Mouse (Mus musculus) liver, embryonic 12.5 days (tissue): Measurements from ENCODE around the gene Chmp3. TPM values are rescaled to one million over a fixed set of nuclear protein-coding genes. Genes with fewer than 3 reads are reported as not detected.

ENCODE experiments used
- ATAC-seq: fragments of 200-750 bp; cut with Nextera tagmentation; 2 replicates; pipeline ENCODE4 v1.8.0; 2017; ENCODE audit warnings: moderate number of reproducible peaks, mild to moderate bottlenecking, moderate library complexity
- H3K27ac ChIP-seq: fragments of 300-500 bp; sonication (generic); 2 replicates; pipeline ENCODE4 v1.5.1; 2016; ENCODE audit warnings: mild to moderate bottlenecking
- H3K27me3 ChIP-seq: fragments of 300-500 bp; sonication (generic); replicated peaks from 2 replicates; pipeline ENCODE4 v1.6.1; 2016; ENCODE audit warnings: mild to moderate bottlenecking, moderate library complexity
- H3K36me3 ChIP-seq: fragments of 300-500 bp; sonication (generic); 2 replicates; pipeline ENCODE4 v1.6.1; 2016; ENCODE audit warnings: mild to moderate bottlenecking, moderate library complexity
- H3K4me1 ChIP-seq: fragments of 300-500 bp; sonication (generic); 2 replicates; pipeline ENCODE4 v1.6.1; 2016
- H3K4me2 ChIP-seq: fragments of 300-500 bp; sonication (generic); 2 replicates; pipeline ENCODE4 v1.6.1; 2016; ENCODE audit warnings: mild to moderate bottlenecking, moderate library complexity
- H3K4me3 ChIP-seq: fragments of 300-500 bp; sonication (generic); 2 replicates; pipeline ENCODE4 v1.5.1; 2016; ENCODE audit warnings: mild to moderate bottlenecking, moderate library complexity
- H3K9ac ChIP-seq: fragments of 300-500 bp; sonication (generic); 2 replicates; pipeline ENCODE4 v1.6.1; 2016; ENCODE audit warnings: mild to moderate bottlenecking, moderate library complexity
- H3K9me3 ChIP-seq: fragments of 300-500 bp; sonication (generic); replicated peaks from 2 replicates; pipeline ENCODE4 v1.6.1; 2016; ENCODE audit warnings: mild to moderate bottlenecking, moderate library complexity
- WGBS: fragments of 180-500 bp; shearing (Covaris S2); methylation state at CpG from one replicate; pipeline ENCODE4 v1.1.7; 2016; ENCODE audit not compliant: insufficient replicate concordance; 5-methylcytosine and 5-hydroxymethylcytosine counted together
- polyA plus RNA-seq: library from polyadenylated mRNA; unstranded; fragments of >200 nt; fragmentation: Nextera tagmentation; extraction: Ambion mirVana; gene quantifications from 2 replicates; pipeline ENCODE4 v1.2.1, GENCODE M21; 2016

Chmp3 gene
- polyA plus RNA-seq, 1 experiment from 2014 or later: 39.5 TPM

DNA sequence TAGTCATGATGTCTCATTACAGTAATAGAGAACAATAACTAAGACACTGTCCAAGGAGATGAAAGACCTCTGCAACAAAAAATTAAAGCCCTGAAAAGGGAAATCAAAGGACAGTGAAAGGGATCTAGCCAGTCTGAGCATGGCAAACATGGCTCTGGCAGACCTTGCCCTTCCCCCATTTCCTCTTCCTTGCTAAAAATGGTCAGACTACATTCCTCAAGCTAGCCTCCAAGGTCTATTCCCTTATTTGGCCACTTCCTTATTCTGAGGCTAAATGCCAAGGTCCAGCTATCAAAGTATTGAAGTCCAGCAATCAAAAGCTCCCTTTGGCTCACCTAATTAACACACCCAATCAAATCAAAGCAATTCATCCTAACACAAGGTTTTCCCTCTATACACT is 6.3 kb upstream of the Chmp3 start:
- Histone ChIP-seq H3K4me2 (no peak overlapping the region), H3K9ac (no peak overlapping the region)

DNA sequence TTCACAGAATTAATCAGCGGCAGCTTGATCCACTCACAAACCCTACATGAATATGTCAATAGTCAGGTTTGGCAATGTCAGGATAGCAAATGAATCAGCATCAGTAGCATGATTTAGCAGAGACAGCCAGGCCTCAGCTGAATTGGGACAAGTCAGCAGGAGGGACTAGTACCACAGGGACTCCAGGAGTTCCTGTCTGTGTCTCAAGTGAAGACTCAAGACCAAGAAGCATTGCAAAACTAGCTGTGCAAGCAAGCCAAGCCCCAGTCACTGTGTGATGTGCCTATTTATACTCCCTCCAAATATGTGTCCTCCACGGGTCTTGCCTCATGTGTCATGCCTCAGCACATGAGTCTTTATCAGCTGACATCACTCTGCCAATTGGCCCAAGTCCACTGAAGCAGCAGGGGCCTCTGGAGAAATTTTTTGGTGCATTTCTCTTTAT is 11.9 kb downstream of the Chmp3 start:
- Histone ChIP-seq H3K4me1 (0 out of 2 replicates have a peak, but pooled peaks cover 9% of the 10 kb centered on the region), H3K9me3 (no peaks in the 10 kb centered on the region), H3K9ac (no peak overlapping the region), H3K4me2 (no peak overlapping the region), H3K4me3 (no peak overlapping the region), H3K27ac (peak overlapping the region; percentile 25; the same call in 1 of the 2 replicates), H3K36me3 (peaks cover 25% of the 10 kb centered on the region), H3K27me3 (no peaks in the 10 kb centered on the region)
- 80% methylated on average over 2 of the region's 2 CpGs for whole genome bisulfite sequencing
- ATAC-seq: no peak

More for the DNA sequence above, 6.3 kb upstream of the Chmp3 start:
- Histone ChIP-seq H3K27ac (no peak overlapping the region), H3K4me1 (no peaks in the 10 kb centered on the region), H3K27me3 (peaks cover 5% of the 10 kb centered on the region; the same call in 1 of the 2 replicates), H3K9me3 (no peaks in the 10 kb centered on the region), H3K4me3 (no peak overlapping the region), H3K36me3 (no peaks in the 10 kb centered on the region)
- no peak for ATAC-seq

DNA sequence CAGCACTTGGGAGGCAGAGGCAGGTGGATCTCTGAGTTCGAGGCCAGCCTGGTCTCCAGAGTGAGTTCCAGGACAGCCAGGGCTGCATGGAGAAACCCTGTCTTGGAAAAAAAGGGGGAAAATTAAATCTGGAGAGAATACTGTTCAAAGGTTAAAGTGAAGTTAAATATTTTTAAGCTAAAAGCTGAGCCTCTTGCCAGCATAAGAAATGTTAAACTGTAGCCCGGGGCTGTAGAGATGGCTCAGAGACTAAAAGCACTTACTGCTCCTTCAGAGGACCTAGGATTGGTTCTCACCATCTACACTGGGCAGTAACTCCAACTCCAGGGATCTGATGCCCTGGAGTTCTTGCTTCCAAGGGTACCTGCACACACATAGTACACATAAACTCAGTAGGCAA is 13.2 kb downstream of the Chmp3 start:
- no peaks in the 10 kb centered on the region for H3K27me3 ChIP-seq
- ATAC-seq: no peak
- H3K4me3 ChIP-seq: no peak overlapping the region
- H3K9me3 ChIP-seq: no peaks in the 10 kb centered on the region
- H3K4me1 ChIP-seq: 0 out of 2 replicates have a peak, but pooled peaks cover 9% of the 10 kb centered on the region
- 90% methylated on average over 2 of the region's 2 CpGs for WGBS
- no peak overlapping the region for H3K27ac ChIP-seq
- no peak overlapping the region for H3K9ac ChIP-seq
- H3K4me2 ChIP-seq: no peak overlapping the region
- peaks cover 36% of the 10 kb centered on the region for H3K36me3 ChIP-seq

DNA sequence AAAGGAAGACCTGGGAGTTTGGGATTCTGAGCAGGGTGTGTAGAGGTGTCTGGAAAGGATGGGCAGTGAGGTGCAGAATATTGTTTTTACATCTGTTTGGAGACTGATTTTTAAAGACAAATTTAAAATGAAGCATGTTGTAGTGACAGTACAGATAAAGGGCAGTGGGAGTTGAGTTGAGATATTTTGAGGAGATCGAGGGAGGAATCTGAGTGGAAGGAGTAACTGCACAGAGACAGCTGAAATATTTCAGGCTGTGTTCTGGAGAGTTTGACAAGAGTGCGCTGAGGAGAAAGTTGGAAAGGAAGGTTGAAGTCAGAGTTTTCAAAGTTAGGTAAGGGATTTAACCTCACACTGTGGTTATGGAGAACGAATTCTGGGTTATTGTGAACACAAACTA is 25.0 kb downstream of the Chmp3 start:
- Histone ChIP-seq H3K9me3 (no peaks in the 10 kb centered on the region), H3K4me3 (no peak overlapping the region), H3K27me3 (no peaks in the 10 kb centered on the region), H3K4me1 (no peaks in the 10 kb centered on the region), H3K27ac (no peak overlapping the region), H3K4me2 (no peak overlapping the region), H3K9ac (no peak overlapping the region), H3K36me3 (peaks cover 44% of the 10 kb centered on the region)
- no peak for ATAC-seq
- WGBS: 70% methylated on average over 3 of the region's 3 CpGs

DNA sequence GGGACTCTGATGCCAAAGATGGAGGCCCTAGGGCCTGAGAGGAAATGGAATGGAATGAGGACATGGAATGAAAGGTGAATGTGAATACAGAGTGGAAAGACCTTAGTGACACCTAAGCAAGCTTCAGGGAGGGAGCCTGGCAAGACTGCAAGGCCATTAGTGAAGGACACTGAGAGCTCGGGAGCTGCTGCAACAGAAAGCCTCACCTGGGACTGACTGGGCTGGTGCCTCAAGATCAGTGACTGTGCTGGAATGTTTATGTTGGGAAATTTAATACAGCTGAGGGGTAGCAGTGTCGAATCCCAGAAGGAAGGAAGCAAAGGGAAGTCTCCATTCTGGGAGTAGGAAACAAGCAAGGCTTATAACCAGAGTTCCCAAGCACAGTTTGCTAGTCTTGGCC is 25.4 kb downstream of the Chmp3 start:
- Histone ChIP-seq H3K4me2 (no peak overlapping the region), H3K36me3 (peaks cover 48% of the 10 kb centered on the region), H3K4me3 (no peak overlapping the region), H3K27me3 (no peaks in the 10 kb centered on the region), H3K4me1 (peaks cover under 1% of the 10 kb centered on the region), H3K27ac (no peak overlapping the region), H3K9ac (no peak overlapping the region), H3K9me3 (no peaks in the 10 kb centered on the region)
- 55% methylated on average over 2 of the region's 2 CpGs for WGBS
- no peak for ATAC-seq

DNA sequence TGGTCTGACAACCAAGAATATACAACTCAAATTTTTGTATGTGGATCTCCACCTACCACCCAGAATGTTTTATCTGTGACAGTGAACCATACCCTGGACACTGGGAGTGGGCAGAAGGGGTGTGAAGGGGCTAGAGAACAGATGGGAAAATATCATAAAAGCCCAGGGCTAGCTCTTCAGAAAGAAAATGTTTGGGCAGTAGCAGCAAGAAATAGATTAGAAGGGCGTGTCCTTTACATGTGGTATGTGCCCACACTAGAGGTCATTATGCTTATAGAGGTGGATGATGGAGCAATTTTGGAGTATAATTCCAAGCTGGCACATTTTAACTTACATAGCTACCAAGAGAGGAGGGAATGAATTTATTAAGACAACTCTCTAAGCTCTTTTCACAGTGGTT is 31.8 kb downstream of the Chmp3 start:
- H3K9me3 ChIP-seq: no peaks in the 10 kb centered on the region
- H3K9ac ChIP-seq: no peak overlapping the region
- ATAC-seq: peak; percentile 76
- H3K27me3 ChIP-seq: no peaks in the 10 kb centered on the region
- 65% methylated on average over 1 of the region's 1 CpGs for WGBS
- H3K27ac ChIP-seq: peak overlapping the region; percentile 43
- H3K4me1 ChIP-seq: peaks cover 25% of the 10 kb centered on the region
- H3K4me3 ChIP-seq: no peak overlapping the region
- peaks cover 59% of the 10 kb centered on the region for H3K36me3 ChIP-seq
- H3K4me2 ChIP-seq: no peak overlapping the region

DNA sequence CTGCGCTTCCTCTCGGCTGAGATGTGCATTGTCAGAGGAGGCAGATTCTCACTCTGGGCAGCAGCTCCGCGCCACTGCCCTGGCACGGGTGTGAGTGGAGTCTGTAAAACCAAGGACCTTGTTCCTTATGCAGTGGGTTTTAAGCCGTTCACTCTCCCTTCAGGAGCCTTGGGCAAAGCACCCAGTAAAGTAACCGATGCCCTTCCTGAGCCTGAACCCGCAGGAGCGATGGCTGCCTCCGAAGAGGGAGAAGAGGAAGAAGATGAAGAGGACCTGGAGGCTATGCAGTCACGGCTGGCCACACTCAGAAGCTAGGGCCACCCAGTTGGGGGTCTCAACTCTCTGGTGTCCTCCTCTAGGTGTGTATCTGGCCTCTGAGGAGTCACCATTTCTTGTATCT is 35.9 kb downstream of the Chmp3 start:
- no peak overlapping the region for H3K4me2 ChIP-seq
- H3K9me3 ChIP-seq: no peaks in the 10 kb centered on the region
- H3K36me3 ChIP-seq: peaks cover 61% of the 10 kb centered on the region
- no peak overlapping the region for H3K4me3 ChIP-seq
- peaks cover 20% of the 10 kb centered on the region for H3K4me1 ChIP-seq
- H3K9ac ChIP-seq: no peak overlapping the region
- no peaks in the 10 kb centered on the region for H3K27me3 ChIP-seq
- no peak for ATAC-seq
- WGBS: 85% methylated on average over 11 of the region's 11 CpGs
- H3K27ac ChIP-seq: no peak overlapping the region

DNA sequence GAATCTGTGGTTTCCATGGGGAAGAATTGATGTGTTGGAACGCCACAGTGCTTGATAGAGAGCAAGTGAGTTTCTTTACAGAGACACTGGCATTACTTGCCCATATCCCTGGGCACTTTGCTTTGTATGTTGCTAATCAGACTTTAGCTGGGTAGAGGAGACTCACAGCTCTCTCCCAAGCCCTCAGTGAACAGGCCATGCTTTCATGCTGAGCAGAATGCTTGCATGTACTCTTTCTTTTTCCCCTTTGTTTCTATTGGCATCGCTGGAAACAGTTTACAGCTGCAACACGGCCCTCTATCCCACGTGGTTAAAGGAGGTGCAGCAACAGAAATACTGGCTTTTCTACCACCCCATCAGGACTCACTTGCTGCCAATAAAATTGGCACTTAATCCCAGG is 39.6 kb downstream of the Chmp3 start:
- H3K4me1 ChIP-seq: no peaks in the 10 kb centered on the region
- H3K9me3 ChIP-seq: no peaks in the 10 kb centered on the region
- WGBS: 71% methylated on average over 4 of the region's 4 CpGs
- no peak overlapping the region for H3K4me2 ChIP-seq
- no peak for ATAC-seq
- H3K36me3 ChIP-seq: peaks cover 74% of the 10 kb centered on the region
- no peak overlapping the region for H3K4me3 ChIP-seq
- H3K9ac ChIP-seq: no peak overlapping the region
- H3K27me3 ChIP-seq: no peaks in the 10 kb centered on the region
- H3K27ac ChIP-seq: no peak overlapping the region

DNA sequence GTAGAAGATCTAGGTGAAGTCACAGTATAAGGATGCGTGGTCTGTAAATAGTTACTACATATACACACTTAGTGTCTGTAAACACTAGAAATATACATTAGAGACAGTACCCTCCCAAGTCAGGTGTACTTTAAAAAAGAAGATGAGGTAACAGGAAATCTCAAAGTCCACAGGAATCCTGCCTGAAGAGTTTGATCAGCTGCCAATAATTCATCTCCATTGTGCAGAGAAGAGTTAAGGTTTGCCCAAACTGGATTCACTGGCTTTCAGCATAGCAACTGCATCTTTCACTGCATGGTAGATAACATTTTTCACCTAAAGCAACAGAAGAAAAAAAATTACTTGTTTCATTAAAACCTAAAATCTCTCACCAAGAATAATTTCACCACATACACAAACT is 45.8 kb downstream of the Chmp3 start:
- 93% methylated on average over 1 of the region's 1 CpGs for WGBS
- Histone ChIP-seq H3K4me2 (no peak overlapping the region), H3K27me3 (no peaks in the 10 kb centered on the region), H3K9ac (no peak overlapping the region), H3K9me3 (no peaks in the 10 kb centered on the region), H3K4me1 (no peaks in the 10 kb centered on the region), H3K36me3 (peaks cover 85% of the 10 kb centered on the region), H3K27ac (no peak overlapping the region), H3K4me3 (no peak overlapping the region)
- ATAC-seq: no peak

DNA sequence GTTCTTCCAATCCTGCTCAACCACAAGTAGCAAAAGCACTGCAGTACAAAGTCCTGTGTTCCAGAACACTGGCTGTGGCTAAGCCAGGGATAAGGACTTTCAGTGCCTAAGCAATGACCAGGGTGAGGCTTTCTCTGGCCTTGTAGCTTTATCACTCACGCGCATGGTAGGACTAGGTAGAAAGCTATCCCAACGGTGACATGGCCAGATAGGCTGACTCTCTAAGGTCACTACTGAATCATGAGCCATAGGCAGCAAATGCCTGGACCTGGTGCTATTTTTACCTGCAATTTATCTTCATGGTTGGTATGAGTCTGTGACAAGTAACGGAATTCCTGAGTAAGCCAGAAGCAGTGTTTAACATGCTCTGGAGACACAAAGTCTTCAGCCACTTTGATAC is 46.6 kb downstream of the Chmp3 start:
- H3K9me3 ChIP-seq: no peaks in the 10 kb centered on the region
- no peak overlapping the region for H3K4me2 ChIP-seq
- no peak overlapping the region for H3K4me3 ChIP-seq
- H3K27me3 ChIP-seq: no peaks in the 10 kb centered on the region
- ATAC-seq: no peak
- H3K9ac ChIP-seq: no peak overlapping the region
- H3K4me1 ChIP-seq: no peaks in the 10 kb centered on the region
- H3K27ac ChIP-seq: no peak overlapping the region
- H3K36me3 ChIP-seq: peaks cover 92% of the 10 kb centered on the region
- WGBS: 92% methylated on average over 4 of the region's 4 CpGs

DNA sequence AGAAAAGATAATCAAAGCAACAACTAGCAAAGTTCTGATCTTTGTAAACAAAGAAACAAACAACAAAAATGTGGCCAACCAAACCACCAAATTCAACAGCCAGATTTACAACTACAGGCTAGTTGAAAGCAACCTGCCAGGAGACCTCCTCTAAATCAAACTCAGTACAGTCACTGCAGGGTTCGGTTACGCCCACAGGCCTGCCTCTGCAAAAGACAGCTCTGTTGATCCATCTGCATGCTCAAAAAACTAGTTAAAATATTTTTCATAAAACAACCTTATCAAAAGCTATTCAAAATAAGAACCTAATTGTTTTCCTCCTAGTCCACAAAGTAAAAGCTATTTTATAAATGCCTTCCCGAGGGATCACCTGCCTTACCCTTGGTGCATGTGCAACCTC is 64.2 kb downstream of the Chmp3 start:
- Histone ChIP-seq H3K4me3 (no peak overlapping the region), H3K9me3 (no peaks in the 10 kb centered on the region), H3K9ac (no peak overlapping the region), H3K27me3 (no peaks in the 10 kb centered on the region), H3K27ac (no peak overlapping the region), H3K4me2 (no peak overlapping the region), H3K36me3 (peaks cover 85% of the 10 kb centered on the region), H3K4me1 (peaks cover 29% of the 10 kb centered on the region)
- ATAC-seq: no peak
- 92% methylated on average over 3 of the region's 3 CpGs for WGBS

DNA sequence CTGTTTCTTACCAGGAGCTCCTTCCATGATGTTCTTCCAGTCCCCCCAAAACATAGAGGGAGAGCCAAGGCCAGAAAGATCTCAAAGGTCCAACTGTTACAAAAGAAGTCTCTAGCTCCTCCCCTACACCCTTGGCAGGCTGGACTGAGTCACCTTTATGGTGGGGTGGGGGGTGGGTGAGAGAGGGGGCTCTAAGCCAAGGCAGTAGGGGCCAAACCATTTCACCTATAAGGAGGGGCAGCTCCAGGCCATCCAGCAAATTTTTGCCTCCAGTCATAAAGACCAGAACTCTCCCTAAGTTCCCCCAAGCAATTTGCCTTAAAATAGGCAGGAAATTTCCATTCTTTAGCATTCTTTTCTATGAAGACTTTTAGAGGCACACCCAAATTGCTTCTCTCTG is 65.4 kb downstream of the Chmp3 start:
- Histone ChIP-seq H3K4me2 (peak overlapping the region; percentile 31), H3K4me3 (no peak overlapping the region), H3K36me3 (peaks cover 84% of the 10 kb centered on the region), H3K4me1 (peaks cover 29% of the 10 kb centered on the region), H3K27ac (peak overlapping the region; percentile 69; the same call in 1 of the 2 replicates), H3K9me3 (no peaks in the 10 kb centered on the region), H3K27me3 (no peaks in the 10 kb centered on the region), H3K9ac (peak overlapping the region; percentile 35; the same call in 1 of the 2 replicates)
- ATAC-seq: no peak

DNA sequence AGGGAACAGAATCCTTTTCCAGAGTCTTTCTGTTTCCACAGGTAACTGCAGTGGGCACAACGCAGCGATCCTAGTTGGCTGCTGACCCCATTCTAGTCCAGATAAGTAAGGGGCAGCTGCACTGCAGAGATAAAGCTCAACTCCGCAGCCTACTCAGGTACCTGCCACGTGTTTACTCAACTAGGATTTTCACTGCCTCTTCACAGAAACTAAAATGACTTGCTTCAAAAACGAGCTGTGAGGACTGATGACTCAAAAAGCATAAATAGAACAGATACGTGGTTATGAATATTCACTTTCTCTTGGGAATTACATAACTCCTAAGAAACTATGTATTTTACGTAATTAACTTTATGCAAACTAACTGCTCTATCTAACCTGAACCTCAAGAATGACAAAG is 66.4 kb downstream of the Chmp3 start:
- peak; percentile 96 for ATAC-seq
- no peaks in the 10 kb centered on the region for H3K9me3 ChIP-seq
- peaks cover 81% of the 10 kb centered on the region for H3K36me3 ChIP-seq
- H3K4me3 ChIP-seq: no peak overlapping the region
- peak overlapping the region; percentile 51 for H3K4me2 ChIP-seq
- H3K4me1 ChIP-seq: peaks cover 29% of the 10 kb centered on the region
- peak overlapping the region; percentile 80 for H3K27ac ChIP-seq
- H3K9ac ChIP-seq: peak overlapping the region; percentile 33; the same call in 1 of the 2 replicates
- WGBS: 41% methylated on average over 7 of the region's 7 CpGs
- H3K27me3 ChIP-seq: no peaks in the 10 kb centered on the region
